Mouse (Mus musculus): ENCODE results near the gene Vmn2r106. TPM values are rescaled to one million over a fixed set of nuclear protein-coding genes. Genes with fewer than 3 reads are reported as not detected.

Vmn2r106 gene
- polyA plus RNA-seq (2015; fragmentation: Nextera tagmentation; extraction: Ambion mirVana): not detected in 2 replicates

GRCm38 (mm10) chr17:20285453-20285852 is at the start of gene Vmn2r106:
Gene Vmn2r106 (minus strand): TSS chr17:20285553.

GRCm38 (mm10) chr17:20234952-20235351 is 50.4 kb downstream of the Vmn2r106 start, which contains the start of gene Vmn2r105:
Gene Vmn2r105 (minus strand): TSS chr17:20235052.

Other genes with a start within 250 kb of the Vmn2r106 start
- gene Vmn2r104, start 237.2 kb downstream of the Vmn2r106 start, polyA plus RNA-seq (2015; fragmentation: Nextera tagmentation; extraction: Ambion mirVana): not detected in 2 replicates
- not detected in 2 replicates for gene Fpr-rs7, start 171.3 kb downstream of the Vmn2r106 start, polyA plus RNA-seq (2015; fragmentation: Nextera tagmentation; extraction: Ambion mirVana)
- not detected in 2 replicates for gene Fpr-rs6, start 102.5 kb downstream of the Vmn2r106 start, polyA plus RNA-seq (2015; fragmentation: Nextera tagmentation; extraction: Ambion mirVana)
- gene Vmn2r105, start 50.5 kb downstream of the Vmn2r106 start, polyA plus RNA-seq (2015; fragmentation: Nextera tagmentation; extraction: Ambion mirVana): not detected in 2 replicates
- not detected in 2 replicates for gene Vmn2r107, start 59.7 kb upstream of the Vmn2r106 start, polyA plus RNA-seq (2015; fragmentation: Nextera tagmentation; extraction: Ambion mirVana)
- gene Vmn1r224, start 128.6 kb upstream of the Vmn2r106 start, polyA plus RNA-seq (2015; fragmentation: Nextera tagmentation; extraction: Ambion mirVana): not detected in 2 replicates
- gene Vmn2r108, start 195.8 kb upstream of the Vmn2r106 start, polyA plus RNA-seq (2015; fragmentation: Nextera tagmentation; extraction: Ambion mirVana): not detected in 2 replicates
- gene Vmn1r225, start 212.6 kb upstream of the Vmn2r106 start, polyA plus RNA-seq (2015; fragmentation: Nextera tagmentation; extraction: Ambion mirVana): not detected in 2 replicates

All from neural tube, postnatal 0 days (tissue).